Mouse (Mus musculus) midbrain, postnatal 0 days (tissue): ENCODE measurements around the gene Mettl7a2. TPM values are rescaled to one million over a fixed set of nuclear protein-coding genes. Genes with fewer than 3 reads are reported as not detected.
"Not testable (repeated sequence)": the region's sequence is repeated elsewhere in the genome, so short reads cannot be mapped to it uniquely, and the experiment has no call there.

Source experiments
- ATAC-seq: fragments of 200-750 bp; cut with Nextera tagmentation; 2 replicates; pipeline ENCODE4 v1.8.0; 2017; ENCODE audit warnings: moderate number of reproducible peaks, mild to moderate bottlenecking, moderate TSS enrichment, moderate library complexity; ENCODE audit not compliant: low FRiP score
- DNase-seq: peaks from one replicate; pipeline ENCODE4 v3.0.0-alpha.2; 2015; ENCODE audit warnings: low spot score
- H3K27ac ChIP-seq: fragments of 300-500 bp; sonication (generic); 2 replicates; pipeline ENCODE4 v1.5.1; 2014; ENCODE audit warnings: low read depth, mild to moderate bottlenecking, low read length, mixed read lengths
- H3K27me3 ChIP-seq: fragments of 300-500 bp; sonication (generic); 2 replicates; pipeline ENCODE4 v1.6.1; 2014; ENCODE audit warnings: low read length, control low read depth, mixed read lengths; ENCODE audit not compliant: insufficient read depth
- H3K36me3 ChIP-seq: fragments of 300-500 bp; sonication (generic); 2 replicates; pipeline ENCODE4 v1.6.1; 2014; ENCODE audit warnings: low read length, control low read depth, mixed read lengths; ENCODE audit not compliant: insufficient read depth
- H3K4me1 ChIP-seq: fragments of 300-500 bp; sonication (generic); 2 replicates; pipeline ENCODE4 v1.6.1; 2014; ENCODE audit warnings: mild to moderate bottlenecking, control low read depth, antibody characterized with exemption, low read length, mixed read lengths; ENCODE audit not compliant: insufficient read depth
- H3K4me2 ChIP-seq: fragments of 300-500 bp; sonication (generic); 2 replicates; pipeline ENCODE4 v1.6.1; 2014; ENCODE audit warnings: low read depth, mild to moderate bottlenecking, low read length, mixed read lengths; ENCODE audit not compliant: poor library complexity, severe bottlenecking
- H3K4me3 ChIP-seq: fragments of 300-500 bp; sonication (generic); 2 replicates; pipeline ENCODE4 v1.5.1; 2014; ENCODE audit warnings: low read depth, mild to moderate bottlenecking, low read length, moderate library complexity
- H3K9ac ChIP-seq: fragments of 300-500 bp; sonication (generic); replicated peaks from 2 replicates; pipeline ENCODE4 v1.6.1; 2014; ENCODE audit warnings: mild to moderate bottlenecking, low read length, moderate library complexity, mixed read lengths; ENCODE audit not compliant: poor library complexity, severe bottlenecking
- H3K9me3 ChIP-seq: fragments of 300-500 bp; sonication (generic); 2 replicates; pipeline ENCODE4 v1.6.1; 2016; ENCODE audit warnings: low read length, control low read depth
- CTCF ChIP-seq: IDR thresholded peaks from 2 replicates; pipeline ENCODE4 v1.5.1; 2016; ENCODE audit warnings: antibody characterized with exemption, mild to moderate bottlenecking
- WGBS: fragments of 180-500 bp; shearing (Covaris S2); extraction: QIAGEN DNeasy Blood & Tissue Kit; methylation state at CpG from one replicate; pipeline ENCODE4 v1.1.7; 2014; 5-methylcytosine and 5-hydroxymethylcytosine counted together
- polyA plus RNA-seq: library from polyadenylated mRNA; unstranded; fragments of >200 nt; fragmentation: Nextera tagmentation; extraction: Ambion mirVana; gene quantifications from 2 replicates; pipeline ENCODE4 v1.2.1, GENCODE M21; 2015
- total RNA-seq: library from RNA; depleted of rRNA; stranded (reverse); fragments of >200 nt; gene quantifications from 2 replicates; pipeline ENCODE4 v1.2.3, GENCODE M21; 2014

The Mettl7a2 gene
- total and polyA plus RNA-seq, 2 experiments from 2014 or later = not detected

- no peak for DNase-seq
- TF ChIP-seq CTCF = no peak
Observed at GRCm38 (mm10) chr15:100334629-100335028, 18.4 kb upstream of the Mettl7a2 start, which contains the start of gene Mettl7a3. Mettl7a3 (plus strand) TSS chr15:100334929.

GRCm38 (mm10) chr15:100337328-100337727 is 15.7 kb upstream of the Mettl7a2 start:
- H3K27me3 ChIP-seq, H3K27ac ChIP-seq, H3K4me3 ChIP-seq, H3K4me2 ChIP-seq, H3K9me3 ChIP-seq, H3K4me1 ChIP-seq, H3K36me3 ChIP-seq, ATAC-seq, H3K9ac ChIP-seq, DNase-seq: not testable (repeated sequence)

More at GRCm38 (mm10) chr15:100334629-100335028, 18.4 kb upstream of the Mettl7a2 start, which contains the start of gene Mettl7a3:
- Histone ChIP-seq H3K27me3 (no peaks in the 10 kb centered on the region), H3K4me1 (no peaks in the 10 kb centered on the region), H3K9me3 (no peaks in the 10 kb centered on the region), H3K9ac (no peak within 1 kb of the TSS), H3K4me3 (no peak within 1 kb of the TSS), H3K4me2 (no peak within 1 kb of the TSS), H3K36me3 (no peaks in the 10 kb centered on the region), H3K27ac (no peak within 1 kb of the TSS)
- ATAC-seq = no peak
- 80% methylated on average over 10 of the region's 10 CpGs for WGBS

GRCm38 (mm10) chr15:100337847-100338246 is 15.2 kb upstream of the Mettl7a2 start:
- not testable (repeated sequence) for H3K4me1 ChIP-seq, H3K36me3 ChIP-seq, H3K27me3 ChIP-seq, H3K4me3 ChIP-seq, H3K4me2 ChIP-seq, H3K9ac ChIP-seq, H3K9me3 ChIP-seq, ATAC-seq, H3K27ac ChIP-seq
- TF ChIP-seq CTCF = peak; percentile 57
- peak; percentile 28 for DNase-seq
- WGBS = 44% methylated on average over 10 of the region's 10 CpGs

GRCm38 (mm10) chr15:100341314-100341980 is 11.6 kb upstream of the Mettl7a2 start:
- not testable (repeated sequence) for H3K27me3 ChIP-seq, H3K9ac ChIP-seq, H3K4me3 ChIP-seq, H3K27ac ChIP-seq, H3K4me2 ChIP-seq, DNase-seq, H3K9me3 ChIP-seq, ATAC-seq, H3K36me3 ChIP-seq, H3K4me1 ChIP-seq
- 72% methylated on average over 4 of the region's 5 CpGs for WGBS

- Histone ChIP-seq H3K36me3 (no peaks in the 10 kb centered on the region), H3K4me3 (no peak overlapping the region), H3K9me3 (no peaks in the 10 kb centered on the region), H3K9ac (no peak overlapping the region), H3K4me1 (no peaks in the 10 kb centered on the region), H3K27ac (no peak overlapping the region), H3K4me2 (no peak overlapping the region), H3K27me3 (no peaks in the 10 kb centered on the region)
- DNase-seq = no peak
- ATAC-seq = no peak
- no peak for TF ChIP-seq CTCF
Observed at GRCm38 (mm10) chr15:100345484-100345883, 7.5 kb upstream of the Mettl7a2 start.

GRCm38 (mm10) chr15:100346761-100347160 is 6.2 kb upstream of the Mettl7a2 start:
- Histone ChIP-seq H3K9ac (no peak overlapping the region), H3K4me2 (no peak overlapping the region), H3K27ac (no peak overlapping the region), H3K9me3 (no peaks in the 10 kb centered on the region), H3K4me3 (no peak overlapping the region), H3K36me3 (no peaks in the 10 kb centered on the region), H3K27me3 (no peaks in the 10 kb centered on the region), H3K4me1 (no peaks in the 10 kb centered on the region)
- no peak for DNase-seq
- ATAC-seq = no peak
- TF ChIP-seq CTCF = no peak
- WGBS = 71% methylated on average over 14 of the region's 14 CpGs
